Mouse (Mus musculus): Measurements from ENCODE around the gene Brd2.

The Brd2 gene

GRCm38 (mm10) chr17:34131911-34132310 lies 9.5 kb upstream of the Brd2 start:
- DNase-seq (ENCODE audit: low spot score), result no peak

- DNase-seq (ENCODE audit: low spot score), result no peak
These were observed 7.9 kb upstream of the Brd2 start for GRCm38 (mm10) chr17:34130073-34130947.

GRCm38 (mm10) chr17:34128944-34129791 lies 6.7 kb upstream of the Brd2 start:
- DNase-seq (ENCODE audit: low spot score), result no peak

- no peak for DNase-seq (ENCODE audit: low spot score)
These were observed 6.0 kb upstream of the Brd2 start for GRCm38 (mm10) chr17:34128264-34128937.

- no peak for DNase-seq (ENCODE audit: low spot score)
These were observed 5.0 kb upstream of the Brd2 start for GRCm38 (mm10) chr17:34127475-34127874.

GRCm38 (mm10) chr17:34126826-34127420 lies 4.5 kb upstream of the Brd2 start:
- DNase-seq (ENCODE audit: low spot score), result no peak

GRCm38 (mm10) chr17:34124649-34125048 lies 2.2 kb upstream of the Brd2 start:
- no peak for DNase-seq (ENCODE audit: low spot score)

GRCm38 (mm10) chr17:34123518-34123917 lies 1.1 kb upstream of the Brd2 start:
- no peak for DNase-seq (ENCODE audit: low spot score)

- no peak for DNase-seq (ENCODE audit: low spot score)
These were observed 677 bp upstream of the Brd2 start for GRCm38 (mm10) chr17:34123111-34123510.

GRCm38 (mm10) chr17:34121879-34122187 lies 601 bp downstream of the Brd2 start:
- no peak for DNase-seq (ENCODE audit: low spot score)

GRCm38 (mm10) chr17:34121172-34121878 lies 1.1 kb downstream of the Brd2 start:
- DNase-seq (ENCODE audit: low spot score), result peak; percentile 49

- peak; percentile 68 for DNase-seq (ENCODE audit: low spot score)
These were observed 1.6 kb downstream of the Brd2 start for GRCm38 (mm10) chr17:34120814-34121171.

GRCm38 (mm10) chr17:34120180-34120723 lies 2.2 kb downstream of the Brd2 start:
- DNase-seq (ENCODE audit: low spot score), result peak; percentile 78

GRCm38 (mm10) chr17:34119249-34120179 lies 2.9 kb downstream of the Brd2 start, which contains the start of gene H2-DMa:
H2-DMa (plus strand) TSS chr17:34119541.
- DNase-seq (ENCODE audit: low spot score), result peak; percentile 94

- no peak for DNase-seq (ENCODE audit: low spot score)
These were observed 3.6 kb downstream of the Brd2 start for GRCm38 (mm10) chr17:34118873-34119248.

- no peak for DNase-seq (ENCODE audit: low spot score)
These were observed 4.1 kb downstream of the Brd2 start for GRCm38 (mm10) chr17:34118113-34118872.

- no peak for DNase-seq (ENCODE audit: low spot score)
These were observed 4.9 kb downstream of the Brd2 start for GRCm38 (mm10) chr17:34117421-34118112.

- DNase-seq (ENCODE audit: low spot score), result no peak
These were observed 5.6 kb downstream of the Brd2 start for GRCm38 (mm10) chr17:34116736-34117370.

Measured in urinary bladder, postnatal 10 days (tissue).